Mouse (Mus musculus): ENCODE data around the gene Zfp362. TPM values are rescaled to one million over a fixed set of nuclear protein-coding genes. Genes with fewer than 3 reads are reported as not detected.

The Zfp362 gene
- polyA plus RNA-seq, 2 experiments, result 6.2 to 7.6 TPM

DNA sequence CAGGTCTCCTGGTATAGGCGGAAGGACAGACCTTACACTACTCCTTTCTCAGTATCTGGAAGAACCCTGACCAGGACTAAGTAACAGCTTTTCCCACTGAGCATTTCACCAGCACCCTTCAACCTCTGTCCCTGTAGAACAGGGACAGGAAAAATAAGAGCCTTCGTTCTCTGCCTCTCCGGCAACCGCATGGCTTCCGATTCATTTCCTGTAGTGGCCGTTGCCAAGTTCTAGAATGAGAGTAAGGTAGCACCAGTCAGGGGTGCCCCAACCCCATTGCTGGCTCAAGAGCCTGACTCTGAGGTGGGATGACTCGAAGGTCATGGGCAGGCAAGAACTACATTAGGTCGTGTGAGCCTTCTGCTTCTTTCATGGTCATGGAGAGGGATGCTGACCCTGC is 60.7 kb downstream of the Zfp362 start:
- no peak overlapping the region for H3K27ac ChIP-seq
- no peaks in the 10 kb centered on the region for H3K27me3 ChIP-seq (ENCODE audit: control insufficient read depth, insufficient read depth, low read length)
- H3K9me3 ChIP-seq (ENCODE audit: control insufficient read depth, low read length), result no peaks in the 10 kb centered on the region
- no peak overlapping the region for H3K4me3 ChIP-seq (ENCODE audit: insufficient read depth in 1 of 2, low read depth in 2 of 2, low read length in 2 of 2)
- DNase-seq (ENCODE audit: low read depth in 3 of 3, low spot score in 3 of 3), result no peak
- ATAC-seq (ENCODE audit: insufficient read depth), result no peak
- WGBS (ENCODE audit: insufficient replicate concordance), result 86% methylated on average over 8 of the region's 8 CpGs
- no peak overlapping the region for H3K9ac ChIP-seq (replicated peaks)
- TF ChIP-seq CTCF (IDR thresholded peaks at IDR 0.05; ENCODE audit: low read depth) (no peak), EP300 (IDR thresholded peaks at IDR 0.05; ENCODE audit: low read depth) (no peak)
- no peak overlapping the region for H3K4me2 ChIP-seq (ENCODE audit: low read depth)
- H3K36me3 ChIP-seq (replicated peaks; ENCODE audit: control insufficient read depth, insufficient read depth, low read depth), result peaks cover 49% of the 10 kb centered on the region
- no peaks in the 10 kb centered on the region for H3K4me1 ChIP-seq (replicated peaks; ENCODE audit: control insufficient read depth in 2 of 2, insufficient read depth in 2 of 2, low read length in 1 of 2)

DNA sequence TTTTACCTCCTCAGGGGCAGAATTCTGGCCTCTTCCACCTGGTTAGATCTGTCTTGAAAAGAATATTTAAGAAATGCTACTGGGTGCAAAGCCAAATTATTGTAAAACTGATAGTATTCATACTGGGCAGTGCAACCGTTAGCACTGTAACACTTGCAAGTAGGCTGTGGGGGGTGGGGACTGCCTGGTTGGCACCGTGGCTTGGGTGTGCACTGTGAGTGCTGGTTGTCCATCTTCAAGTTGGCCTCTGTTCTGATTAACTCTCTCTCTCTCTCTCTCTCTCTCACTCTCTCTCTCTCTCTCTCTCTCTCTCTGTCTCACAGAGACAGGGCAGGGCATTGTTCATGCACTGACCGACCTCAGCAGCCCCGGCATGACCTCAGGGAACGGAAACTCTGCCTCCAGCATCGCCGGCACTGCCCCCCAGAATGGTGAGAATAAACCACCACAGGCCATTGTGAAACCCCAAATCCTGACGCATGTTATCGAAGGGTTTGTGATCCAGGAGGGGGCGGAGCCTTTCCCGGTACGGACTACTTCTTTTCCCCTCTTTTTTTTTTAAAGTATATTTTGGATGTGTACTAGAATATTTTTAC is 62.7 kb downstream of the Zfp362 start:
- TF ChIP-seq CTCF (IDR thresholded peaks at IDR 0.05; ENCODE audit: low read depth) (no peak), EP300 (IDR thresholded peaks at IDR 0.05; ENCODE audit: low read depth) (no peak)
- Histone ChIP-seq H3K4me1 (replicated peaks; ENCODE audit: control insufficient read depth in 2 of 2, insufficient read depth in 2 of 2, low read length in 1 of 2) (no peaks in the 10 kb centered on the region), H3K4me2 (ENCODE audit: low read depth) (no peak overlapping the region), H3K9me3 (ENCODE audit: control insufficient read depth, low read length) (no peaks in the 10 kb centered on the region), H3K27ac (no peak overlapping the region), H3K36me3 (replicated peaks; ENCODE audit: control insufficient read depth, insufficient read depth, low read depth) (peaks cover 33% of the 10 kb centered on the region), H3K4me3 (ENCODE audit: insufficient read depth in 1 of 2, low read depth in 2 of 2, low read length in 2 of 2) (no peak overlapping the region), H3K9ac (replicated peaks) (no peak overlapping the region), H3K27me3 (ENCODE audit: control insufficient read depth, insufficient read depth, low read length) (no peaks in the 10 kb centered on the region)
- DNase-seq (ENCODE audit: low read depth in 3 of 3, low spot score in 3 of 3) (no peak), ATAC-seq (ENCODE audit: insufficient read depth) (no peak)
- WGBS (ENCODE audit: insufficient replicate concordance), result 79% methylated on average over 12 of the region's 12 CpGs

DNA sequence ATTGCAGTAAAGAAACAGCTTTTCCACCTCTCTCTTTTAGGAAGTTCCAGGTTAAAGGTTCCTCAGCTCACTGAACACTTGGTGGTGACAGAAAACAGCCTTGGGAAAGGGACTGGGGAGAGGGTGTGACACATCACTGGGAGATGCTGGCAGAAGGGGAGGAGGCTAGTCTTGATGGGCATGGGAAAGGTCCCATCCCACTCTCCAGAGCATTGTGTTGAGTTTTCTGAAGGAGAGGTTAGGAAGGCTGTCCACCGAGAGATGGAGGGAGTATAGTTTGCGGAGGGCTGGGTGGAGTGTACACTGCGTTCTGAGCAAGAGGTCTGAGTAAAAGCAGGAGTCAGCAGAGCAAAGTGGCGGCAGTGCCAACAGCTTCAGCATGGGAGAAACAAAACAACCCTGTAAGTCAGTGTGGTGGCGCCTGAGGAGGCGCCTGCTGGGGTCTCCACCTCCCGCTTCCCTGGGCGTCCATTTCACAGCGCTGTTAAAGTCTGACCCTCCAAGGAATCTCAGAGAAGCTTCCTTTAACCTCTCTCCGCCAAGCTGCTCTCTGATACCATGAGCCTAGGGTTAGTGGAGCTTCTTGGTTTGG is 63.4 kb downstream of the Zfp362 start:
- H3K9me3 ChIP-seq (ENCODE audit: control insufficient read depth, low read length), result no peaks in the 10 kb centered on the region
- ATAC-seq (ENCODE audit: insufficient read depth), result no peak
- no peak overlapping the region for H3K9ac ChIP-seq (replicated peaks)
- WGBS (ENCODE audit: insufficient replicate concordance), result 84% methylated on average over 10 of the region's 10 CpGs
- H3K27ac ChIP-seq, result no peak overlapping the region
- peaks cover 30% of the 10 kb centered on the region for H3K36me3 ChIP-seq (replicated peaks; ENCODE audit: control insufficient read depth, insufficient read depth, low read depth)
- H3K4me1 ChIP-seq (replicated peaks; ENCODE audit: control insufficient read depth in 2 of 2, insufficient read depth in 2 of 2, low read length in 1 of 2), result no peaks in the 10 kb centered on the region
- DNase-seq (ENCODE audit: low read depth in 3 of 3, low spot score in 3 of 3), result no peak
- no peak overlapping the region for H3K4me2 ChIP-seq (ENCODE audit: low read depth)
- no peaks in the 10 kb centered on the region for H3K27me3 ChIP-seq (ENCODE audit: control insufficient read depth, insufficient read depth, low read length)
- no peak for TF ChIP-seq CTCF (IDR thresholded peaks at IDR 0.05; ENCODE audit: low read depth)
- no peak for TF ChIP-seq EP300 (IDR thresholded peaks at IDR 0.05; ENCODE audit: low read depth)
- H3K4me3 ChIP-seq (ENCODE audit: insufficient read depth in 1 of 2, low read depth in 2 of 2, low read length in 2 of 2), result no peak overlapping the region

DNA sequence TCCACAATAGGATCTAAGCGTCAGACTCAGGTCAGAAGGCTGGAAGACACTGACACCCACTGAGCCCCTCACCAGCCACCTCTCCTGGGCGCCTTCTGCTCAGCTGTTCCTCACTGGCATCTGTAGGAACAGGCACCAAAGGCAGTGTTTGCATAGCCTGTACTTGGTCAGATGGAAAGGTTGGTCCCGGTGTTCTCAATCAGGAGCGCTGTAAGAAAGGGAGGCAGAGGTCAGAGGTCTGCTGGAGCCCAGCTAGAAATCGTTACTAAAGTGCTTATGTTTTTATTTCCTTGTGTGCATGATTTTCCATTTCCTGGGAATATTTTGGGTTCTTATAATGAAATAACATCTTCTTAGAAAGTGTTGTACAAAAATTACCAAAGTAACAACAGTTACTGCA is 63.9 kb downstream of the Zfp362 start:
- Histone ChIP-seq H3K4me3 (ENCODE audit: insufficient read depth in 1 of 2, low read depth in 2 of 2, low read length in 2 of 2) (no peak overlapping the region), H3K4me2 (ENCODE audit: low read depth) (no peak overlapping the region), H3K27ac (no peak overlapping the region), H3K4me1 (replicated peaks; ENCODE audit: control insufficient read depth in 2 of 2, insufficient read depth in 2 of 2, low read length in 1 of 2) (0 out of 4 replicates have a peak, but pooled peaks cover 0 to 2% of the 10 kb centered on the region in 2 experiments), H3K36me3 (replicated peaks; ENCODE audit: control insufficient read depth, insufficient read depth, low read depth) (peaks cover 24% of the 10 kb centered on the region), H3K9me3 (ENCODE audit: control insufficient read depth, low read length) (no peaks in the 10 kb centered on the region), H3K9ac (replicated peaks) (no peak overlapping the region), H3K27me3 (ENCODE audit: control insufficient read depth, insufficient read depth, low read length) (no peaks in the 10 kb centered on the region)
- ATAC-seq (ENCODE audit: insufficient read depth) (no peak), DNase-seq (ENCODE audit: low read depth in 3 of 3, low spot score in 3 of 3) (no peak)
- 75% methylated on average over 5 of the region's 5 CpGs for WGBS (ENCODE audit: insufficient replicate concordance)
- no peak for TF ChIP-seq EP300 (IDR thresholded peaks at IDR 0.05; ENCODE audit: low read depth)
- no peak for TF ChIP-seq CTCF (IDR thresholded peaks at IDR 0.05; ENCODE audit: low read depth)

DNA sequence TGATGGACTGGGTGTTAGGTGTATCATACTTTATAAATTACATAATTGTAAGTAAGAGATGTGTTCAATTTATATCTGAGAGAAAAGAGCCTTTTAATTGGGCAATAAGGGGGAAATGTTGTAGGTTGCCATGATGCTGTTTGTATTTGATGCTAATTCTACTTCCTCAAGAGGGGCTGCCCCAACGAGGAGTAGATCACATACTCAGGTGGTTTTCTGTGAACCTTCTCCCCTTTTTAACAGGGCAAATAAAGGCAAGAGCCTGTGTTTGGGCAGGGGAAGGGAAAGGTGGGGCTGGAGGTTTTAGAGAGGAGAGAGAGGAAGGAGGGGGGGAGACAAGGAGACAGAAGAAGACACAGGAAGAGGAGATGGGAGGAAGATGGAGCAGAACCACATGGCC is 65.0 kb downstream of the Zfp362 start:
- H3K4me3 ChIP-seq (ENCODE audit: insufficient read depth in 1 of 2, low read depth in 2 of 2, low read length in 2 of 2), result no peak overlapping the region
- H3K9me3 ChIP-seq (ENCODE audit: control insufficient read depth, low read length), result no peaks in the 10 kb centered on the region
- H3K36me3 ChIP-seq (replicated peaks; ENCODE audit: control insufficient read depth, insufficient read depth, low read depth), result peaks cover 17% of the 10 kb centered on the region
- DNase-seq (ENCODE audit: low read depth in 3 of 3, low spot score in 3 of 3) (no peak), ATAC-seq (ENCODE audit: insufficient read depth) (no peak)
- H3K4me2 ChIP-seq (ENCODE audit: low read depth), result no peak overlapping the region
- no peak overlapping the region for H3K27ac ChIP-seq
- no peak overlapping the region for H3K9ac ChIP-seq (replicated peaks)
- H3K4me1 ChIP-seq (replicated peaks; ENCODE audit: control insufficient read depth in 2 of 2, insufficient read depth in 2 of 2, low read length in 1 of 2), result 0 out of 4 replicates have a peak, but pooled peaks cover 0 to 2% of the 10 kb centered on the region in 2 experiments
- WGBS (ENCODE audit: insufficient replicate concordance), result 44% methylated on average over 1 of the region's 1 CpGs
- no peak for TF ChIP-seq CTCF (IDR thresholded peaks at IDR 0.05; ENCODE audit: low read depth)
- no peak for TF ChIP-seq EP300 (IDR thresholded peaks at IDR 0.05; ENCODE audit: low read depth)
- no peaks in the 10 kb centered on the region for H3K27me3 ChIP-seq (ENCODE audit: control insufficient read depth, insufficient read depth, low read length)
